Mouse (Mus musculus): ENCODE data around the gene Irs2.

DNA sequence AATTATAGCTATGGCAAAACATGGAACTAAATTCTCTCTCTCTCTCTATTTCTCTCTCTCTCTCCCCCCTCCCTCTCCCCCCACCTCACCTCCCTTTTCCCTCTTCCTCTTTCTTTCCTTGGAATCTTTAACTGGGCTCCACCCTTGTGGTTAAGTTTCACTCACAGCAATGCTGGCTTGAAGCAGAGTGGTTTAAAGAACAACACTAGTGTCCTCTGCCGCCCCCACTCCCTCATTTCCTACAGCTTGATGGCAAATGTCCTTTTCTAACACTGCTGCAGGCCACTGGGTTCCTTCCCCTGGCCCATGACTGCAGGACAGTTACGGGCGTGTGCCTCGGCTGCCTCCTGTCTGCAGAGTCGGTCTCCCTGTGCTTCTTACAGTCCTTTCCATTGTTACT is 41.6 kb upstream of the Irs2 start:
- TF ChIP-seq CTCF (IDR thresholded peaks at IDR 0.05; ENCODE audit: low read depth) (no peak), EP300 (IDR thresholded peaks at IDR 0.05; ENCODE audit: low read depth) (no peak)

Measured in heart, postnatal 0 days (tissue).